Mouse (Mus musculus) midbrain, postnatal 0 days (tissue): Measurements from ENCODE around the gene Lepr. TPM values are rescaled to one million over a fixed set of nuclear protein-coding genes. Genes with fewer than 3 reads are reported as not detected.

Experiments used
- ATAC-seq: fragments of 200-750 bp; cut with Nextera tagmentation; 2 replicates; pipeline ENCODE4 v1.8.0; 2017; ENCODE audit warnings: moderate number of reproducible peaks, mild to moderate bottlenecking, moderate TSS enrichment, moderate library complexity; ENCODE audit not compliant: low FRiP score
- DNase-seq: peaks from one replicate; pipeline ENCODE4 v3.0.0-alpha.2; 2015; ENCODE audit warnings: low spot score
- H3K27ac ChIP-seq: fragments of 300-500 bp; sonication (generic); 2 replicates; pipeline ENCODE4 v1.5.1; 2014; ENCODE audit warnings: low read depth, mild to moderate bottlenecking, low read length, mixed read lengths
- H3K27me3 ChIP-seq: fragments of 300-500 bp; sonication (generic); 2 replicates; pipeline ENCODE4 v1.6.1; 2014; ENCODE audit warnings: low read length, control low read depth, mixed read lengths; ENCODE audit not compliant: insufficient read depth
- H3K36me3 ChIP-seq: fragments of 300-500 bp; sonication (generic); 2 replicates; pipeline ENCODE4 v1.6.1; 2014; ENCODE audit warnings: low read length, control low read depth, mixed read lengths; ENCODE audit not compliant: insufficient read depth
- H3K4me1 ChIP-seq: fragments of 300-500 bp; sonication (generic); 2 replicates; pipeline ENCODE4 v1.6.1; 2014; ENCODE audit warnings: mild to moderate bottlenecking, control low read depth, antibody characterized with exemption, low read length, mixed read lengths; ENCODE audit not compliant: insufficient read depth
- H3K4me2 ChIP-seq: fragments of 300-500 bp; sonication (generic); 2 replicates; pipeline ENCODE4 v1.6.1; 2014; ENCODE audit warnings: low read depth, mild to moderate bottlenecking, low read length, mixed read lengths; ENCODE audit not compliant: poor library complexity, severe bottlenecking
- H3K4me3 ChIP-seq: fragments of 300-500 bp; sonication (generic); 2 replicates; pipeline ENCODE4 v1.5.1; 2014; ENCODE audit warnings: low read depth, mild to moderate bottlenecking, low read length, moderate library complexity
- H3K9ac ChIP-seq: fragments of 300-500 bp; sonication (generic); replicated peaks from 2 replicates; pipeline ENCODE4 v1.6.1; 2014; ENCODE audit warnings: mild to moderate bottlenecking, low read length, moderate library complexity, mixed read lengths; ENCODE audit not compliant: poor library complexity, severe bottlenecking
- H3K9me3 ChIP-seq: fragments of 300-500 bp; sonication (generic); 2 replicates; pipeline ENCODE4 v1.6.1; 2016; ENCODE audit warnings: low read length, control low read depth
- CTCF ChIP-seq: IDR thresholded peaks from 2 replicates; pipeline ENCODE4 v1.5.1; 2016; ENCODE audit warnings: antibody characterized with exemption, mild to moderate bottlenecking
- WGBS: fragments of 180-500 bp; shearing (Covaris S2); extraction: QIAGEN DNeasy Blood & Tissue Kit; methylation state at CpG from one replicate; pipeline ENCODE4 v1.1.7; 2014; 5-methylcytosine and 5-hydroxymethylcytosine counted together
- polyA plus RNA-seq: library from polyadenylated mRNA; unstranded; fragments of >200 nt; fragmentation: Nextera tagmentation; extraction: Ambion mirVana; gene quantifications from 2 replicates; pipeline ENCODE4 v1.2.1, GENCODE M21; 2015
- total RNA-seq: library from RNA; depleted of rRNA; stranded (reverse); fragments of >200 nt; gene quantifications from 2 replicates; pipeline ENCODE4 v1.2.3, GENCODE M21; 2014; rRNA removed

Gene Lepr
- total RNA-seq (8.9 and 9.0 TPM in 2 replicates), polyA plus RNA-seq (2.8 and 4.1 TPM in 2 replicates)

- Histone ChIP-seq H3K9ac (peak within 1 kb of the TSS; percentile 50), H3K36me3 (no peaks in the 10 kb centered on the region), H3K9me3 (no peaks in the 10 kb centered on the region), H3K4me3 (peak within 1 kb of the TSS; percentile 51), H3K27me3 (peaks cover 16% of the 10 kb centered on the region), H3K27ac (no peak within 1 kb of the TSS), H3K4me1 (no peaks in the 10 kb centered on the region; the same call in 1 of the 2 replicates), H3K4me2 (peak within 1 kb of the TSS; percentile 98)
- ATAC-seq (0 out of 2 replicates have a peak, but pooled peaks have one; percentile 27), DNase-seq (peak; percentile 14)
- TF ChIP-seq CTCF, result no peak
- WGBS, result under 1% methylated on average over 50 of the region's 50 CpGs
Observed at GRCm38 (mm10) chr4:101717367-101718121, at the start of gene Lepr. Gene Lepr, plus strand, starts transcription at chr4:101717404.

GRCm38 (mm10) chr4:101669161-101669560 lies 48.0 kb upstream of the Lepr start:
- H3K27ac ChIP-seq, result no peak overlapping the region
- no peaks in the 10 kb centered on the region for H3K4me1 ChIP-seq
- H3K4me2 ChIP-seq, result no peak overlapping the region
- DNase-seq, result no peak
- H3K4me3 ChIP-seq, result no peak overlapping the region
- ATAC-seq, result no peak
- no peaks in the 10 kb centered on the region for H3K27me3 ChIP-seq
- no peaks in the 10 kb centered on the region for H3K36me3 ChIP-seq
- no peaks in the 10 kb centered on the region for H3K9me3 ChIP-seq
- whole genome bisulfite sequencing, result 57% methylated on average over 5 of the region's 5 CpGs
- H3K9ac ChIP-seq, result no peak overlapping the region
- TF ChIP-seq CTCF, result no peak

- H3K9me3 ChIP-seq, result no peaks in the 10 kb centered on the region
- H3K4me3 ChIP-seq, result no peak overlapping the region
- no peaks in the 10 kb centered on the region for H3K36me3 ChIP-seq
- no peak overlapping the region for H3K27ac ChIP-seq
- 90% methylated on average over 5 of the region's 5 CpGs for WGBS
- H3K27me3 ChIP-seq, result no peaks in the 10 kb centered on the region
- no peak for TF ChIP-seq CTCF
- no peak overlapping the region for H3K9ac ChIP-seq
- no peak overlapping the region for H3K4me2 ChIP-seq
- H3K4me1 ChIP-seq, result no peaks in the 10 kb centered on the region
- no peak for ATAC-seq
- DNase-seq, result no peak
Observed at GRCm38 (mm10) chr4:101669811-101670210, 47.4 kb upstream of the Lepr start.

- Histone ChIP-seq H3K4me3 (no peak overlapping the region), H3K4me2 (no peak overlapping the region), H3K36me3 (no peaks in the 10 kb centered on the region), H3K27me3 (no peaks in the 10 kb centered on the region), H3K4me1 (no peaks in the 10 kb centered on the region), H3K27ac (no peak overlapping the region), H3K9ac (no peak overlapping the region), H3K9me3 (no peaks in the 10 kb centered on the region)
- DNase-seq (no peak), ATAC-seq (no peak)
- WGBS, result 73% methylated on average over 5 of the region's 5 CpGs
- TF ChIP-seq CTCF, result no peak
Observed at GRCm38 (mm10) chr4:101674790-101675189, 42.4 kb upstream of the Lepr start.

GRCm38 (mm10) chr4:101675726-101676125 lies 41.5 kb upstream of the Lepr start:
- H3K4me3 ChIP-seq, result no peak overlapping the region
- TF ChIP-seq CTCF, result no peak
- WGBS, result 80% methylated on average over 4 of the region's 4 CpGs
- ATAC-seq (no peak), DNase-seq (no peak)
- H3K9me3 ChIP-seq, result no peaks in the 10 kb centered on the region
- H3K27ac ChIP-seq, result no peak overlapping the region
- no peak overlapping the region for H3K4me2 ChIP-seq
- no peak overlapping the region for H3K9ac ChIP-seq
- H3K36me3 ChIP-seq, result no peaks in the 10 kb centered on the region
- no peaks in the 10 kb centered on the region for H3K4me1 ChIP-seq
- H3K27me3 ChIP-seq, result no peaks in the 10 kb centered on the region

- TF ChIP-seq CTCF, result no peak
- 94% methylated on average over 4 of the region's 4 CpGs for WGBS
- ATAC-seq (no peak), DNase-seq (no peak)
- H3K4me2 ChIP-seq, result no peak overlapping the region
- H3K27me3 ChIP-seq, result no peaks in the 10 kb centered on the region
- no peak overlapping the region for H3K9ac ChIP-seq
- no peaks in the 10 kb centered on the region for H3K4me1 ChIP-seq
- H3K4me3 ChIP-seq, result no peak overlapping the region
- H3K27ac ChIP-seq, result no peak overlapping the region
- no peaks in the 10 kb centered on the region for H3K9me3 ChIP-seq
- H3K36me3 ChIP-seq, result no peaks in the 10 kb centered on the region
Observed at GRCm38 (mm10) chr4:101682620-101683019, 34.6 kb upstream of the Lepr start.
